Mouse (Mus musculus): Measurements from ENCODE around the gene Dhx29.

GRCm38 (mm10) chr13:112938130-112938529, 10.9 kb downstream of the Dhx29 start:
- no peak for TF ChIP-seq CTCF (IDR thresholded peaks at IDR 0.05; ENCODE audit: extremely low read depth, insufficient read depth, insufficient read length, insufficient replicate concordance)
- no peak for TF ChIP-seq POLR2A (IDR thresholded peaks at IDR 0.05; ENCODE audit: low read depth, low read length)

All from spleen, adult 2 months (tissue).